Mouse (Mus musculus) spleen, postnatal 0 days (tissue): ENCODE data around the gene Tmprss9. TPM values are rescaled to one million over a fixed set of nuclear protein-coding genes. Genes with fewer than 3 reads are reported as not detected.

ENCODE experiments used
- microRNA counts: library from miRNA; unstranded; fragments of <30 nt; microRNA quantifications from one replicate; lab custom pipeline; 2015
- polyA plus RNA-seq: library from polyadenylated mRNA; unstranded; fragments of >200 nt; fragmentation: Nextera tagmentation; extraction: Ambion mirVana; gene quantifications from 2 replicates; pipeline ENCODE4 v1.2.1, GENCODE M21; 2015

The Tmprss9 gene
- polyA plus RNA-seq = 0.08 TPM in 1 of 2 replicates, not detected in the other

GRCm38 (mm10) chr10:80871581-80871980 is at the start of gene Tmprss9:
Gene Tmprss9, plus strand, starts transcription at chr10:80871848.

GRCm38 (mm10) chr10:80826151-80827062 is 45.2 kb upstream of the Tmprss9 start, which contains the start of gene Oaz1:
Gene Oaz1, plus strand, starts transcription at chr10:80826656.

DNA sequence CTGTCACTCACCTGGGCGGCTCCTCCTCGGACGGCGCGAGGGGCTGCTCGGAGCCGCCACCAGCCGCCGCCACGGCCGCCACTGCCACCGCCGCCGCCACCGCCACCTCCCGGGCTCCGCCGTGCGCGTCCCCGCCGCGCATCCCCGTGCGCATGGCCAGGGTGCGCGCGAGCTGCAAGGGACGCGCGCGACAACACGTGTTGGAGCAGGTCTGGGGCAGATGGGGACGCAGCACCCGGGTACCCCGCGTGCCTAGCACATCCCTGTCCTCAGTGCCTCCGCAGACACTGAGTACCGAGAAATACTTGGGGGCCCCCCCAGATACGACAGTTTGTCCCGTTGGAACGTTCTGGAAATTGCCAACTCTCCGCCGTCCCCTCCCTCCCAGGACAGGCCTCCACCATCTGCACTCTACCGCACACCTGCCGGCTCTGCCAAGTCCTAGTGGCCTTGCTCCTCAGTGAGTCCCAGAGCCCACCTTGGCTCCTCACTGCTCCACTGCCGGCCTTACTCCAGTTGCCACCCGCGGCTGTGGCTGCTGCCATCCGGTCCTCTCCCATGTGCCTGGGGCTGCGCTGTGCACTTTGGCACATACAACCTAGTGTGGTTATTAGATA is 27.6 kb upstream of the Tmprss9 start, which contains the start of gene Lingo3:
Gene Lingo3, minus strand, starts transcription at position 109 of the 617 bp plus-strand sequence.

DNA sequence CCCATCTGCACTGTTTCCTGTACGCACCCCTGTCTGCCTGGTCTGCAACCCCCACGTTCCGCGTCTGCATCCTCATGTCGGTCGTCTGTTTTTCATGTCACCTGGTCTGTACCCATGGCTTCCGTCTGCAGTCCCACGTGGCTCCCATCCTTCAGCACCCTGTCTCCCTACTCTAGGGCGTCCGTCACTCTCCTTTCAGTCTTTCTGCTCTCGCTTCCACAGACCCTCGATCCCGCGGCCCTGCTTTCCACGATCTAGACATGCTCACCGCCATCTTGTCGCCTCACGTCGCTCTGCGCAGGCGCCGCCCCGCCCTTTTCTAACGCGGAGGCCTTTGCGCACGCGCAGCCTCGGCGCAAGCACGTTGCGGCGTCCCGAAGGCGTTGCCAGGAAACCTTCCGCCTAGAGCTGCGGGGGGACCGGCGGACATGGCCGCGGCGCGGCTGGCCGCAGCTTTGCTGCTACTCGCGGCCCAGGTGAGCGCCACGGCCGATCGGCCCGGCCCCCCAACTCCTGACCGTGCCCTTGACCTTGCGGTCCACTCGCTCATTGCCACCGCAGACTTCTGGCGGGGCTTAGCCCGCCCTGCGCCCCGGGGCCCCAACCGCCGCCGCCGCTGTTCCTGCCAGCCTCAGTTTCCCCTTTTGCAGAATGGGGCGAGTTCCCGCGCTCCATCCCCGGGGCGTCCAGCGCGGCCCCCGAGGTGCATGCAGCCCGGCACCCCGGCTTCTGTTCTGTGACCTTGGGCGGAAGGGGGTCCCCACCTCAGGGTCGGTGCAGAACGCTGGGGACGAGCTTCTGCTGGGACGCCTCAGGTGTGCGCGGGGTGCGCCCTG is 16.5 kb upstream of the Tmprss9 start, which contains the start of the genes Lsm7 and Sppl2b:
Gene Lsm7, minus strand, starts transcription at position 297 of the 836 bp plus-strand sequence.
Gene Sppl2b, plus strand, starts transcription at position 363 of the 836 bp plus-strand sequence.

DNA sequence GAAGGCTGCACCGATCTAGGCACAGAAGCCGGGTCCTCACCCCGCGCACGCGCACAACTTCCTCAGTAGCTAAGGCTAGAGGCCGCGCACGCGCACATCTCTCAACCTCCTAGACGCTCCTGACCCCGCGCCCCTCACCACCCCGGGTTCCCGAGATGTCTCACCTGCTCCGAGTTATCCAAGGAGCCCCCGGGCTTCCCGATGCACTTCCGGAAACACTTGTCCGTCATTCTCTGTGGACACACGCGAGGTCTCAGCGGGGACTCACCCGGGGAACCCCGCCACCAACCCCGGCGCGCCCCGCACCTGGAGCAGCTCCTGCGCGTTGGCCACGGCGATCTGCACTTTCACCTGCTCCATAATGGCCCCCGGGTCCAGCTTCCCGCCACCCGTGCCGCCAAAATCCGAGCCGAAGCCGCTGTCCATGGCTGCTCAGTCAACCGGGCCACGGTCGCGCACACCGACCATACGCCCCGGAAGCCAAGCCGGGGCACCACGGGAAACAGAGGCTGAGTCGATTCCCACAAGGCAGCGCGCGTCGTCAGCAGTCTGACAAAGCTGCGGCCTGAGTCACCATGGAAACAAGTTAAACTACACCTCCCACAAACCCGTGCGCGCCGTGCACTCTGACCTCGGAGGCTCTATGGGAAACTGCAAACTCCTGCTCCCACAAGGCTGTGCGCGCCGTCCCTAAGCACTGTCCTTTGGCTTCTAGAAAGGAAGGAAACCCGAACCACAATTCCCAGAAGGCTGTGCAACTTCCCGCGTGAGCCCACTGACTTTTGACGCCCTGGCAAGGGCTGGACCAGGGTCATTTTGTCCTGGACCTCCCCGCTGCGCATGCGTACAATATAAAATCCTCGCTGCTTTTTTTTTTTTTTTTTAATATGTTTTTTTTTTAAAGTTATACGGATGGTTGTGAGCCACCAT is 28.9 kb downstream of the Tmprss9 start, which contains the start of gene Timm13:
Gene Timm13, minus strand, starts transcription at position 652 of the 930 bp plus-strand sequence.

DNA sequence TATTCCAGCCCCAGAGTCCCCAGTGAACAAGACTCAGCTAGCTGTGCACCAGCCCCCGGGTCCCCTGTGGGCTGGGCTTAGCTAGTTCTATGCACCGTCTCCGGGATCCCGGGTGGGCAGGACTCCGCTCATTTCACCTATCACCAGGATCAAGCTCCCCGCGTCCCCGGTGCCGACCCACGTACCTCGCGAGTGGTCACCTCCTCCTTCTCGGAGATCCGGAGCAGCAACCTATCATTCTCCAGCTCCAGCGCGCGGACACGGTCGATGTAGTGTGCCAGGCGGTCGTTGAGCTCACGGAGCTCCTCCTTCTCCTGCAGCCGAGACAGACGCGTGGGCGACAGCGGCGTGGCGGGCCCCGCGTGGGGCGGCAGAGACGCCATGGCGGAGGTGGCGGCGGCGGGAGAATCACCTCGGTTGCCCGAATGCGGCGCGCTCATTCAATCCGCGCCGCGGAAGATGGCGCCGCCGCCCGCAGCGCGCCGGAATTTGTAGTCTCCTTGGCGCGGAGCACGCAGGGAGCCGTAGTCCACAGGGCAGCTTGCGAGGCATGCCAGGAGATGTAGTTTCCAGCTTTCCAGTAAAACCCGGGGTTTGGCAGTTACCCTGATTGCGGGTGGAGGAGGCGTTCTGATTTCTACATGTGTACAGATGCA is 46.3 kb downstream of the Tmprss9 start, which contains the start of gene Lmnb2:
Gene Lmnb2, minus strand, starts transcription at position 467 of the 656 bp plus-strand sequence.

DNA sequence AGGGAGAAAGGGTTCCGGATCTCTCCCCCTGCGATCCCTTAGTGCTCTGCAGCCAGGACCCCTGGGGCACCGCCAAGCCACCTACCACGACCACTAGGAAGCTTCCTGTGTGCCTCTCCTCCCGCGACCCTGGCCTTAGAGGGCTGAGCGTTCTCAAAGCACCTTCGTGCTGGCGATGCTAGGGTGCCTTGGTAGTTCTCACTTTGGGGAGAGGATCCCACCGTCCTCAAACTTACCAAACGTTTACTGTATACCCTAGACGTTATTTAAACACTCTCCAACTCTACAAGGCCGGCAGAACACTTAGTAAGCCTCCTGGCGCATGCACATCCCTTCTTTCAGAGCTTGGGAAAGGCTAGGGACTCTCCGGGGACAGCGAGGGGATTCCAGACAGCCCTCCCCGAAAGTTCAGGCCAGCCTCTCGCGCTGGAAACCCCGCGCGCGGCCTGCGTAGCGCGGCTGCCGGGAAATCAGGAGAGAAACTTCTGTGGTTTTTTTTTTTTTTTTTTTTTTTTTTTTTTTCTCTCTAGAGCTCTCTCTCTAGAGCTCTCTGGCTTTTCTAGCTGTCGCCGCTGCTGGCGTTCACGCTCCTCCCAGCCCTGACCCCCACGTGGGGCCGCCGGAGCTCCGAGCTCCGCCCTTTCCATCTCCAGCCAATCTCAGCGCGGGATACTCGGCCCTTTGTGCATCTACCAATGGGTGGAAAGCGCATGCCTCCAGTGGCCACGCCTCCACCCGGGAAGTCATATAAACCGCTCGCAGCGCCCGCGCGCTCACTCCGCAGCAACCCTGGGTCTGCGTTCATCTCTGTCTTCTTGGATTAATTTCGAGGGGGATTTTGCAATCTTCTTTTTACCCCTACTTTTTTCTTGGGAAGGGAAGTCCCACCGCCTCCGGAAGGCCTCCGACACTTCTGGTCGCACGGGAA is 57.9 kb downstream of the Tmprss9 start, which contains the start of gene Gadd45b:
Gene Gadd45b, plus strand, starts transcription at position 775 of the 928 bp plus-strand sequence.

MicroRNAs within 50 kb of the gene (microRNA counts, 519-probe panel; counts per million panel counts)
- microRNA mmu-miR-1982 (lab: Ali Mortazavi, UCI) = 88.3 counts per million

Other genes starting within 250 kb of the Tmprss9 start
- 67.7 and 75.0 TPM in 2 replicates for gene Csnk1g2, start 249.0 kb upstream of the Tmprss9 start, polyA plus RNA-seq
- gene Btbd2, start 214.8 kb upstream of the Tmprss9 start, polyA plus RNA-seq = 16.3 and 18.7 TPM in 2 replicates
- gene Mknk2, start 193.7 kb upstream of the Tmprss9 start, polyA plus RNA-seq = 108 and 112 TPM in 2 replicates
- gene Mob3a, start 169.9 kb upstream of the Tmprss9 start, polyA plus RNA-seq = 27.5 and 34.4 TPM in 2 replicates
- gene Izumo4, start 169.7 kb upstream of the Tmprss9 start, polyA plus RNA-seq = 12.1 and 16.9 TPM in 2 replicates
- gene Ap3d1, start 129.6 kb upstream of the Tmprss9 start, polyA plus RNA-seq = 24.1 and 30.9 TPM in 2 replicates
- 10.4 and 11.4 TPM in 2 replicates for gene Dot1l, start 116.6 kb upstream of the Tmprss9 start, polyA plus RNA-seq
- gene Sf3a2, start 73.7 kb upstream of the Tmprss9 start, polyA plus RNA-seq = 43.1 and 44.2 TPM in 2 replicates
- 91.0 and 101 TPM in 2 replicates for gene Plekhj1, start 73.2 kb upstream of the Tmprss9 start, polyA plus RNA-seq
- 0.07 TPM in 1 of 2 replicates, not detected in the other for gene Amh, start 66.6 kb upstream of the Tmprss9 start, polyA plus RNA-seq
- 0.13 and 0.29 TPM in 2 replicates for gene Jsrp1, start 58.4 kb upstream of the Tmprss9 start, polyA plus RNA-seq
- gene Oaz1, start 45.2 kb upstream of the Tmprss9 start, polyA plus RNA-seq = 1,694 and 1,746 TPM in 2 replicates
- 0.24 TPM in 1 of 2 replicates, not detected in the other for gene Lingo3, start 27.8 kb upstream of the Tmprss9 start, polyA plus RNA-seq
- gene Lsm7, start 16.6 kb upstream of the Tmprss9 start, polyA plus RNA-seq = 245 and 270 TPM in 2 replicates
- 70.4 and 75.6 TPM in 2 replicates for gene Sppl2b, start 16.6 kb upstream of the Tmprss9 start, polyA plus RNA-seq
- 233 and 235 TPM in 2 replicates for gene Timm13, start 29.1 kb downstream of the Tmprss9 start, polyA plus RNA-seq
- 10.5 and 12.7 TPM in 2 replicates for gene Lmnb2, start 46.4 kb downstream of the Tmprss9 start, polyA plus RNA-seq
- 10.3 and 11.5 TPM in 2 replicates for gene Gadd45b, start 58.2 kb downstream of the Tmprss9 start, polyA plus RNA-seq
- gene Gng7, start 143.1 kb downstream of the Tmprss9 start, polyA plus RNA-seq = 0.67 and 0.95 TPM in 2 replicates
- gene Diras1, start 153.8 kb downstream of the Tmprss9 start, polyA plus RNA-seq = not detected in 2 replicates
- 5.5 and 7.1 TPM in 2 replicates for gene Slc39a3, start 165.6 kb downstream of the Tmprss9 start, polyA plus RNA-seq
- gene Sgta, start 188.3 kb downstream of the Tmprss9 start, polyA plus RNA-seq = 54.6 and 63.6 TPM in 2 replicates
- gene Thop1, start 198.2 kb downstream of the Tmprss9 start, polyA plus RNA-seq = 19.3 and 20.4 TPM in 2 replicates
- 0.30 and 0.38 TPM in 2 replicates for gene Creb3l3, start 227.0 kb downstream of the Tmprss9 start, polyA plus RNA-seq
- gene Map2k2, start 234.1 kb downstream of the Tmprss9 start, polyA plus RNA-seq = 93.5 and 93.8 TPM in 2 replicates